Mouse (Mus musculus): ENCODE measurements around the gene Mettl27. TPM values are rescaled to one million over a fixed set of nuclear protein-coding genes. Genes with fewer than 3 reads are reported as not detected.
"Not testable (repeated sequence)": the region's sequence is repeated elsewhere in the genome, so short reads cannot be mapped to it uniquely, and the experiment has no call there.

The Mettl27 gene
- total RNA-seq, 2 experiments from 2014 or later, result 5.7 to 5.9 TPM

DNA sequence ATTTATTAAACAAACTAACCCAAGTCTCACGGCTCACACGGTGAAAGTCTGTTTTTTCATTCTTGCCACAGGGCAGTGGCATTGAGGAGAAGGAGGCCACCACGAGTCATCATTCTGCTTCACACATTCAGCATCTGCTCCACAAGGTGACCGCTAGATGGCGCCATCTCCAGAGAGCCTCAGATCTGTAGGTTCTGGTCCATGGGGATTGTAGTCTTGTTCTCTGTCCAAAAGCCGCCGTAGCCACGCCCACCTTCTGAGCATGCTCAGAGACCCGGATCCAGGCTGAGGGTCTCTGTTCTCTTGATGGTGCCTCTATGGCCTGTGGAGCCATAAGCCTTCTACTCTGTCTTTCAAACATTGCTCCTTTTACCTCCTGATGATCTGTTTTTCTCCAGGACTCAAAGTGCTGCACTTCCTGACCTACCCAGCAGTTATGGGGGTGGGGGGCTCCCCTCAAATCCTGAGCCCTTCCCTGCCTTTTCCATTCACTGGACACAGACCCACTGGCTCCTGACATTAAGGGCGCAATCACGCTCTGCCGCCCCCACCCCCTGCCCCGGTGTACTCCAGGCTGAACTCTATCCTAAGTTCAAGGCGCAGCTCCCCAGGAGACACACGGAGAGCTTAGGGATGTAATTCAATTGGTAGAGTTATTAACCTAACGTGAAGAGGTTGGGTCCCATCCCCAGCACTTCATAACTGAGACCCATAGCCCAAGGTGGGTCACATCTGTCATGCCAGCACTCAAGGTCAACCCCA, 13.9 kb upstream of the Mettl27 start:
- DNase-seq, result peak; percentile 57 to 68
- intact Hi-C loops (cut with DNase I), result no loop called here

DNA sequence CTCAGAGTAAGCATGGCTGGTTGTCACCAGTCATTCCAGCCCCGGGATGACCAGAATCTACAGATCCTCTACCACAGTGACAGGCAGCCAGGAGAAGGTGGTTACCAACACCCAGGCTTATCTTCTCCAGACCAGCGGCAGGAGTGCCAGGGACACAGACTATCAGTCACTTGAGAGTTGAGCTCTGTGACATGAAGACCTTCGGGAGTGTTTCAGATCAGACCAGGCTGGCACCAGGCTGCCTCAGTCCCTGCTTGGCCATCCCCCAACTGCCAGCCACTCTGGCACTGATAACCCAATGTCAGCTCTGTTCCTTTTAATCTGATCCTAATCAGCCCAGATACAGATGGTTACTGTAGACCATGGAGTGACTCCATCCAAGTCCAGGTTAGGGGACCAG, 13.1 kb upstream of the Mettl27 start:
- intact Hi-C loops (cut with DNase I), result no loop called here
- no peak for DNase-seq

DNA sequence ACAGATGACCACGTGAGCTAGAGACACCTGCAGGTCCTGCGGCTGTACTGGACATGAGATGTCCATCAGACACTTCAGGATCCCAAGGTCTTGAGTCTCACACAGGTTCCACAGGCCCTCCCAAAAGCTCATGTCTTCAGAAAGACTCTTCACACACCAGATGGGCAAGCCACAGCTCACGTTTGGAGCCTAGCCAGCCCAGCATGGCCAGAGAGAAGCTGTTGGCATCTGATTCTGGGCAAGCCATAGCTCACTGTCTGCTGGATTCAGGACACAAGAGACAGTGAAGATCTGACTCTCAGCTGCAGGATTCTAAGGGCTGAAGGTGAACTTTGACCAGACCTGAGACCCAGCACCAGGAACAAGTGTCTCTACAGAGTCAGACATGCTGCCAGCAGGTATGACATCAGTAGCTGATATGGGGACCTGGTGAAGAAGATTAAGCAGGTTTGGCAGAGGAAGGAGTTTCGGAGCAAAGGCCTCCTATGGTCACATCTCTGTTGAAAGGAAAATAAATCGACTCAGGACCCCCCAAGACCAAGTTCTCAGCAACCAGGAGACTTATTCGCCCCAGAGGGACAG, 12.0 kb upstream of the Mettl27 start:
- no peak for DNase-seq
- intact Hi-C loops (cut with DNase I), result no loop called here

DNA sequence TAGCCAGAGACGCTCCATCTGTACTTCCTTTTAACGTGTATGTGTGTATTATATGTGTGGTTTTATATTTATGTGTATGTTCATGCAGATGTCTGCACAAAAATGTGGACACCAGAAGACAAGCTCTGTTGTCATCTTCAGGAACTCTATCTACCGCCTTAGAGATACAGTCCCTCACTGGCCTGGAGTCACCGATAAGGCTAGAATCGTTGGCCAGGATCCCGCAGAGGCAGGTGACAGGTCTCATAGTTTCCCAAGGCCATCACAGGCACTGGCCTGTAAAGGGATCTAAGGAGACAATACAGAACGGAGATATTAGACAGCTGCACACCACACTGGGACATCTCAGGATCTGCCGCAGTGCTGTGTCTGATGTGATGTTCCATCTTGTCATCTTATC, 11.1 kb upstream of the Mettl27 start:
- intact Hi-C loops (cut with DNase I), result no loop called here
- no peak for DNase-seq

DNA sequence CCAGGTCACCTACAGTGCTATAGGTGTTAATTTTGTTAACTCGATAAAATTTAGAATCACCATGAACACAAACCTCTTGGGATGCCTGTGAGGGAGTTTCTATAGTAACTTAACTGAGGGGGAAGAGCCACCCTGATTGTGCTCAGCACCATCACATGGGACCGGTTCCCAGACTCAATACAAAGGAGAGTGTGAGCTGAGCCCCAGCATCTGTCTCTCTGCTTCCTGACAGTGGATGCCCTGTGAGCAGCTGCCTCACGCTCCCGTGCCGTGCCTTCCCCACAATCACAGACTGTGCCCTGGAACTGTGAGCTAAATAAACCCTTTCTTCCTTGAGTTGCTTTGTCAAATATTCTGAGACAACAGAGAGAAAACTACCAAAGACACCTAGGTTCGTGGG, 9.0 kb upstream of the Mettl27 start:
- no peak for DNase-seq
- intact Hi-C loops (cut with DNase I), result no loop called here

DNA sequence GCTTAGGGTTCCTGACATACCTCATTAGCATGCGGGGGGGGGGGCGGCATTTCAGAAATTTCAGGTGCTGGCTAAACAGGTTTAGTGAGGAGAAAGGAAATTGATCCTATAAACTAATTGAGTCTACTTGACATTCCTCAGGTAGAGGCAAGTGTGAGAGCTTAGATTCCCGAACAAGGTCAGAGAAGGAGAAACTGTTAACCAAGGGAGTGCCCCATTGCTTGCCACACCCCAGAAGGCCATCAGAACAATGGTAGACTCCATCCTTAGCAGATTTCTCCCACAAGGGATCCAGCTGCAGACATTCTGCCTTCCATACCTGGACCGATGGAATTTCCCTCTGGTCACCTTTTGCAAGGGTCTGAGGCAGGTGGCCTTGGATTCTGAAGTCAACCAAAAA, 5.4 kb upstream of the Mettl27 start:
- no peak for DNase-seq
- intact Hi-C loops (cut with DNase I), result no loop called here

DNA sequence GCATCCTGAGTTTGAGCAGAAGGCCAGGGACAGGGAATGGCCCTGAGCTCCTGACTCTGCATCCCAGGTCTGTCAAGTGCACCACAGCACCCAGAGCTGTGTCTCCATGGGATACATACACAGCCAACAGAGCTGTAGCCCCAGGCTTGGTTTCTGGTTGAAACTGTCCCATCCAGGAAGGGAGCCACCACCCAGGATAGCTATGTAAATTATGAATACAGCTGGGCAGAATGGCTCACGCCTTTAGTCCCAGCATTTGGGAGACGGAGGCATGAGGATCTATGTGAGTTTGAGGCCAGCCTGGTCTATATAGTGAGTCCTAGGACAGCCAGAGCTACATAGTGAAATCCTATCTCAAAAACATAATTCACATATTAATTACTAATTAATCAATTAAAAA, 2.2 kb upstream of the Mettl27 start:
- intact Hi-C loops (cut with DNase I), result no loop called here
- DNase-seq, result no peak

DNA sequence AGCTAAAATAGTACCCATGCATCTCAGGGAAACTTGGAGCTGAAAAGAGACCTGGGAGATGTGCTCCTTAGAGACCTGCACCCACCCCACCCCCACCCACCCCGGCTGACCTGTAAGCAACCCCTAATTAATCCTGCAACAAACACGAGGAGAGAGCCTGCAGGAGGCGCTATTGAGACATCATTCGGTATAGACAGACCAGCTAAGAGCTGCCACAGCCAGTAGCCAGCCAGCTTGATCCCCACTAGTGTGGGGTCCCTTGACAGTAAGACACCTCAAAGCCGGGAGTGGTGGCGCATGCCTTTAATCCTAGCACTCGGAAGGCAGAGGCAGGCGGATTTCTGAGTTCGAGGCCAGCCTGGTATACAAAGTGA, 722 bp downstream of the Mettl27 start:
- intact Hi-C loops (cut with DNase I), result loop anchor here (1.0 kb wide), 1 partner anchor 32 kb away; no protein-coding TSS in a partner anchor
- peak; percentile 57 to 72 for DNase-seq

DNA sequence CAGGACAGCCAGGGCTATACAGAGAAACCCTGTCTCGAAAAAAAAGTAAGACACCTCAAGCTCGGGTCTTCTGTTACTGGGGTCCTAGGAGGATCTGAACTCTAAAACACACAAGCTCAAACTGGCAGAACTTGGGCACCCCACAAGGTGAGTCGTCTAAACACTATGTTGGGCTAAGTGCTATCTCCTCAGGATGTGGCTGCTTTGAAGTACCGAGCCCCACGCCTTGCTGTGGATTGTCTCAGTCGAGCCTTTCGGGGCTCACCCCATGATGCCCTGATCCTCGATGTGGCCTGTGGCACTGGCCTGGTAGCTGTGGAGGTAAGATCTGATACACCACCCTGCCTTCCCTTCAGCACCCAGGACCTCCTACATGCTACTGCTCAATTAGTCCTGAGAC, 1.1 kb downstream of the Mettl27 start:
- no peak for DNase-seq
- intact Hi-C loops (cut with DNase I), result loop anchor here (1.0 kb wide), 1 partner anchor 32 kb away; no protein-coding TSS in a partner anchor

DNA sequence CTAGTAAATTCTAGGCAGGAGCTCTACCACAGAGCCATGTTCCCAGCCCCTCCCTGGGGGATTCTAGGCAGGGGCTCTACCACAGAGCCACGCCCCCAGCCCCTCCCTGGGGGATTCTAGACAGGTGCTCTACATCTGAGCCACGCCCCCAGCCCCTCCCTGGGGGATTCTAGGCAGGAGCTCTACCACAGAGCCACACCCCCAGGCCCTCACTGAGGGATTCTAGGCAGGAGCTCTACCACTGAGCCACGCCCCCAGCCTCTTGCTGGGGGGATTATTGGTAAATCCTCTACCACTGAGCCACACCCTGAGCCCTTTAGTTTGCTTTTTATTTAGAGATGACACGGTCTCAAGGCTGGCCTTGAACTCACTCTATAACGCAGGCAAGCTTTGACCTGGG, 1.5 kb downstream of the Mettl27 start:
- intact Hi-C loops (cut with DNase I), result loop anchor here (1.0 kb wide), 1 partner anchor 32 kb away; no protein-coding TSS in a partner anchor
- DNase-seq, result not testable (repeated sequence)

DNA sequence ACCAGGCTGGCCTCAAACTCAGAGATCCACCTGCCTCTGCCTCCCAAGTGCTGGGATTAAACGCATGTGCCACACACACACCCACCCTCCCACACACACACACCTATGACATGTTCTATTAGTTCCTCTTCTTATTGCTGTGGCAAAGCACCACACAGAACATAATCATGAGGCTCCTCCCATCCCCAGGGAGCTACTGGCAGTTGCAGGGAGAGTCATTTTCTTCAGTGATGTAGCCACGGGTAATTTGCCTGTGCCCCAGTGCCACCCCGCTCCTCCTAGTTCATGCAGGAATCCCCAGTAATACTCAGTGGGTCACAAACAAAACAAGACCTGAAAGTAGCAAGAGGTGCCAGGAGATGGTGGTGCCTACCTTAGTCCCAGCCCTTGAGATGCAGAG, 2.5 kb downstream of the Mettl27 start:
- DNase-seq, result no peak
- intact Hi-C loops (cut with DNase I), result no loop called here

DNA sequence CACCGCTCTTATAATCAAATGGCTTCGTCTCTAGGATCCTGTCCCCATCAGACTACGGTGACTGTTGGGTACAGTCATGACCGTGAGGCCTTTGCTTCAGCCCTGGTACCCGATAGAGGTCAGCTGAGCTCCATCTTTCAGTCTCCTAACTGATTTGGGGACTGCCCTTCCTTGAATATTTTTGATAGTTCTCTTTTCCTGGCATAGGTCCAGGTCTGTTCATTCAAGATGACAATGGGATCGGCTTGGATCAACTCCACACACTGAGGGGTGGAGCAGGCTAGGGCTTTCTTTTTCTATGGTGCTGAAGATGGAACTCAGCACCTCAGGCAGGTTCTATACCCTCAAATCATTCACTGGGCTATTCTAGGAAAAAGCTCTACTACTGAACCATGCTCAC, 3.9 kb downstream of the Mettl27 start:
- intact Hi-C loops (cut with DNase I), result no loop called here
- DNase-seq, result no peak

DNA sequence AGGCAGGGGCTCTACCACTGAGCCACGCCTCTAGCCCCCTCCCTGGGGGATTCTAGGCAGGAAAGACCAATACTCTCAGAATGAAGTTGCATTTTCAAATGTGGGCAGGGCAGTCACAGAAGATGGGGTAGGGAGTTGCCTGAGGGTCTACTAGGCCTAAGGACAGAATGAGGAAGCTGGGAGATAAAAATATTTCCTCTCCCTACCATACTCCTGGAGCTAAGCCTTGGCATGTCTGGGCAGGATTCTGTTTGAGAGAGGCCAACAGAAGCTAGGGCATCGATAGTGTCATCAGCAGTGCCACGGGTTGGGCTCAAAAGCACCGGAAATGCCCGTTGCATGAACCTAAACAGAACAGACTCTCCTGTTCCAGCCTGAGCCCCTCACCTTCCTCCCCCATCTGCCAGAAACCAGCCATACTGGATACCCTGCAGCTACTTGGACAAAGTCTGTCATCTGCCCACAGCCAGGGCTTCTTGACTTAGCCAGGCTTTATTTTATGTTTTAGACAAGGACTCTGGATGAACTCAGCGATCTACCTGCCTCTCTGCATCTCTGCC, 4.5 kb downstream of the Mettl27 start:
- no peak for DNase-seq
- intact Hi-C loops (cut with DNase I), result no loop called here

DNA sequence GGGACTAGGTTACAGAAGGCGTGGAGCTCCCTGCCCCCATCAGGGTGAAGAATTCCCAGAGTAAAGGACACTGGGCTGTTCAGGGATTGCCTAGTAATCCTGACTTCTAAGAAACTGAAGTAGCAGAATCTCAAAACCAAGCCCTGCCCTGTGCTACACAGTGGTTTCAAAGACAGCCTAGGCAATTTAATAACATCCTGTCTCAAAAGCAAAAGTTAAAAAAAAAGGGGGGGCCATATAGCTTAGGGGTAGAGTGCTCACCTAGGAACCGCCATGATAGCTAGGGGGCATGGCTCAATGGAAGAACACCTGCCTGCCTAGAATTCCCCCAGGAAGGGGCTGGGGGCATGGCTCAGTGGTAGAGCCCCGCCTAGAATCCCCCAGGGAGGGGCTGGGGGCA, 6.9 kb downstream of the Mettl27 start:
- intact Hi-C loops (cut with DNase I), result no loop called here
- DNase-seq, result no peak

DNA sequence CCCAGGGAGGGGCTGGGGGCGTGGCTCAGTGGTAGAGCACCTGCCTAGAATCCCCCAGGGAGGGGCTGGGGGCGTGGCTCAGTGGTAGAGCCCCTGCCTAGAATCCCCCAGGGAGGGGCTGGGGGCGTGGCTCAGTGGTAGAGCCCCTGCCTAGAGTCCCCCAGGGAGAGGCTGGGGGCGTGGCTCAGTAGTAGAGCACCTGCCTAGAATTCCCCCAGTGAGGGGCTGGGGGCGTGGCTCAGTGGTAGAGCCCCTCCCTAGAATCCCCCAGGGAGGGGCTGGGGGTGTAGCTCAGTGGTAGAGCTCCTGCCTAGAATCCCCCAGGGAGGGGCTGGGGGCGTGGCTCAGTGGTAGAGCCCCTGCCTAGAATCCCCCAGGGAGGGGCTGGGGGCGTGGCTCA, 7.4 kb downstream of the Mettl27 start:
- intact Hi-C loops (cut with DNase I); DNase-seq: not testable (repeated sequence)

DNA sequence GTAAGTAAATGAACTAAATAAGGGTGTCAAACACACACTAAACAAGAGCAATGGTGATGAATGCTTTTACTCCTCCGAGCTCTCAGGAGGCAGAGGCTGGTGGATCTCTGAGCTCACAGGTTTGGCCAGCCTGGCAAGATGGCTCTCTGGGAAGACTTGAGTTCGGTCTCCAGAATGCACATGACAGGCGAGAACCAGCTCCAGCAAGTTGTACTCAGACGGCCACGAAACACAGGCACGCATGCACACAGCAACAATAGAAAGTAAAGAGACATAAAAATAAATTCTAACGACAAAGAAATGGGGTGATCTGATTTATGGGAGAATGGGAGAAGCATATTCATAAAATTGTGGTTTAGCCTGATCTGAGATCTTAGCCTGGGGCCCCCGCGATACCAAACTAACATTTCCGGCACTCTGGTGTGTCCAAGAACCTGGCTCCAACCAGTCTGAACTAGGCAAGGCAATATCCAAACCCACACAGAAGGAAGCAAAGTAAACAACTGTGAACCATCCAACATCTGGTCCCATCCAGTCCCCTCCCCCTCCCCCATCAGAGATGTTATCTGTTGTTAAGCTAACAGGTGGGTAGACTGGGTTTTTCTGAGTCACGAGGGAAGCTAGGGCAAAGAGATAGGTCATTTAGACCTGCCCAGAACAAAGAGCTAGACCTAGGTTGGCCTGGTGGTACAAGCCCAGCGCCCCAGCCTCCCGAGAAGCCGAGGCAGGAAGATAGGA, 9.5 kb downstream of the Mettl27 start:
- DNase-seq, result no peak
- intact Hi-C loops (cut with DNase I), result no loop called here

DNA sequence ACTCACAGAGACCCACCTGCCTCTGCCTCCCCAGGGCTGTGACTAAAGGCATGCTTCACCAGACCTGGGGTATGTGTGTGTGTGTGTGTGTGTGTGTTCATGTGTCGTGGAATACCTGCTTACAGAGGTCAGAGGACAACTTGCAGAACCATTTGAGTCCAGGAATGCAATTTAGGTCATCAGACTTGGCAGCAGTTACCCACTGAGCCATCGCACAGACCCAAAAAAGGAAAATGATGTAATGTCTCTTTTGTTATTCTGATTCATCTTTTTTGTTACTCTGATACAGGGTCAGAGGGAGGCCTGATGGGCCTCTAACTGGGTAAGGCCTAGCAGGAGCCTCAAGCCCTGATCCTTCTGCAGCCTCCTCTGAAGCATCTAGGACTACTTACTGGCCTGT, 10.6 kb downstream of the Mettl27 start:
- no peak for DNase-seq
- intact Hi-C loops (cut with DNase I), result no loop called here

DNA sequence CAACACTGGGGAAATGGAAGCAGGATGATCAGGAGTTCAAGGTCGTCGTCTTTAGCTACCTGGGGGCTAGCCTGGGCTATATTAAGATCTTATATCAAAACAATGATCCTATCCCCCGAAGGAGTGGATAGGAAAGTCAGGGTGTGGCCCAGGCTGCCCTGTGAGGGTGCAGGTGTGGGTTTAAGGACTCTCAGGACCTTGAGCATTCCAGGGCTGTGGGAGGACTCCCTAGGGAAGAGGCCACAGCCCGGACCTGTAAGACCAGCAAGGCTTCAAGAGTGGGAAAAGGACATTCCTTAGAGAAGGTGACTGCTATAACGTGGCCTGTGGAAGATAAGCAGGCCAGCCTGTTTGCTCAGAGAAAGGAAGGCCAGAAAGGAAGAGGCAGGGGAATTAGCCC, 12.0 kb downstream of the Mettl27 start:
- DNase-seq, result no peak
- intact Hi-C loops (cut with DNase I), result no loop called here

DNA sequence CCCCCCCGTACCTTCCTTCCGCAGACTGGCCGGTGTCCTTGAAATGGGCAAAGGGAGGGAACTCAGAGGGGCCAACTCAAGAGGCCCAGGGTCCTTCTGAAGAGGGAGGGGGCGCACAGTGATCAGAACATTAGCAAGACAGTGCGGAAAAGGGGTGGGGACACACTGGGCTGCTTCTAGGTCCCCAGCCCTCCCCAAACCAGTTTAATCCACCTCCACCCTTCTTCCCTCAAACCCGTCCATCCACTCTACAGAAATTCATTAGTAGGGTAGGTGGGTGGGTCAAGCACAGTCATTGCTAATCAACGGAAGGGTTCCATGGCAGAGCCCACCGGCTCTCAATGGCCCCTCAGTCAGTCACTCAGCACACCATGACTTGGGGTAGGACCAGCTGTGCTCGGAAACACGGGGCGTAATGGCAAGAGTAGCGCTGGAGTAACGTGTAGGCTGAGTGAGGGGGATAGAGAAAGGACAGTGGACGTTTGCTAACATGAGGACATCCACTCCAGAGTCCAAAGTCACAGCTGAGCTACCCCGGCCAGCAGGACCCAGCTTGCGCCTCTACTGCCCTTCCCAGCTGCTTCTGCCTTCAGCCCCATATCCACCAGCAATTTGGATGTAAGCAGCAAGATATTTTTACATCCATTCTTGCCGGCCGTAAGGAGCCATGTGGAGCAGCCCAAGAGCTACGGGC, 13.2 kb downstream of the Mettl27 start:
- DNase-seq, result no peak
- intact Hi-C loops (cut with DNase I), result no loop called here

DNA sequence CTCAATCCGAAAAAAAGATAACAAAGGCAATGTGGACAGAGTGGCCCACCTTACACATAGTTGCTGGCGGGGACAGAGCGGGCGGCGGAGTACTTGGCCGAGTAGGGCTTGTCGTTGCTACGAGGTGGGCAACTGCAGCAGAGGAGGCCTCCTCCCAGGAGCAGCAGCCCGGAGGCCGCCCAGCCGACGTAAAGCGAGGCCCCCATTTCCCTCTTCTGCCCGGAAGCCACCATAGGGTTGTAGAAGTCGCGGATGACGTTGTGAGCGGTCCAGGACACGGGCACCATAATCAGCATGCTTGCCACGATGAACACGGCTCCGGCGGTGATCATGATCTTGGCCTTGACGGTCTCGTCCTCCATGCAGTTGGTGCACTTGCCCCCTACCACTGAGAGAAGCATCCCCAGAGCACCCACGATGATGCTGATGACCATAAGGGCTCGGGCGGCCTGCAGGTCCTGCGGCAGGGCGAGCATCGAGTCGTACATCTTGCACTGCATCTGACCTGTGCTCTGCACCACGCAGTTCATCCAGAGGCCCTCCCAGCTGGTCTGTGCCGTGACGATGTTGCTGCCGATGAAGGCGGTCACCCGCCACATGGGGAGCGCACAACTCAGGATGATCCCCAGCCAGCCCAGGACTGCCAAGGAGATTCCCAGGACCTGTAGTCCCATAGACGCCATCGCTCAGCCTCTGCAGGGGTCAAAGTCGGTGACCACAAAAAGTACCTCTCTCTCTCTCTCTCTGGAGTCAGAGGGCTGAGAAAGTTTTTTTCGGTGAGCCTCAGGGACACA, 14.1 kb downstream of the Mettl27 start:
- intact Hi-C loops (cut with DNase I), result no loop called here
- DNase-seq, result no peak

All from heart, postnatal 14 days (tissue).